Mouse (Mus musculus): Measurements from ENCODE around the gene Gpr37l1.

DNA sequence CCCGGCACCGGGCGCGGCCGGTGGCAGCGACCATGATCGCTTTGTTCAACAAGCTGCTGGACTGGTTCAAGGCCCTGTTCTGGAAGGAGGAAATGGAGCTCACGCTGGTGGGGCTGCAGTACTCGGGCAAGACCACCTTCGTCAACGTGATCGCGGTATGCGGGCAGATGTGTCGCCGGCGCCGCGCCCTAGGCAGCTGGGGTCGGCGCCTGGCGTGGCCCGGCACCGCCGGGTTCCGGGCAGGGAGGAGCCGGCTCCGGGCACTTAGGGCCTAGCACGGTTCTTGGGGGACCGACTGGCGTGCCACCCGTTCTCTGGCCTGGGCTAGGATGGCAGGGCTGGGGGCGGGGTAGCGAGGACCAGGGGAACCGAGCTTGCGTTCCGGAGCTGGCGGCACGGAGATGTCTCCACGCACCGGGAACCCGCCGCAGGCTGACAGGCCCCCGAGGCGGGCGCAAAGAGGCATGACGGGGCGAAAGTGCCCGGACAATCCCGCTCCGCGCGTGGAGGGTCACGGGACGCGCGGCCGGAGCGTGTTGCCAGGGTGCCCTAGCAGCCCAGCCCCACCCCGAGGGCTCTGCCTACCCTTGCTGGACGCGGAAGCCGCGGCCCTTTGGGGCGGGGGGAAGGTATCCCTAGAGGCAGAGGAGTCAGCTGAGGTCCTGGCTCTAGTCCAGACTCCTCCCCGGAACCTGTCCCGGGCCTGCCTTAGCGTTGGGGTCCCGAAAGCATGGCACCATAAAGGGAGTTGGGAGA lies 20.4 kb downstream of the Gpr37l1 start:
- TF ChIP-seq CTCF (IDR thresholded peaks at IDR 0.05) (no peak), POLR2A (IDR thresholded peaks at IDR 0.05; ENCODE audit: insufficient read depth, low read depth, low read length) (peak; percentile 48; the same call in 1 of the 2 replicates)

Data from heart, adult 2 months (tissue).